Mouse (Mus musculus): Measurements from ENCODE around the gene 4930432M17Rik. TPM values are rescaled to one million over a fixed set of nuclear protein-coding genes. Genes with fewer than 3 reads are reported as not detected.

The 4930432M17Rik gene
- total and polyA plus RNA-seq, 2 experiments, result not detected

DNA sequence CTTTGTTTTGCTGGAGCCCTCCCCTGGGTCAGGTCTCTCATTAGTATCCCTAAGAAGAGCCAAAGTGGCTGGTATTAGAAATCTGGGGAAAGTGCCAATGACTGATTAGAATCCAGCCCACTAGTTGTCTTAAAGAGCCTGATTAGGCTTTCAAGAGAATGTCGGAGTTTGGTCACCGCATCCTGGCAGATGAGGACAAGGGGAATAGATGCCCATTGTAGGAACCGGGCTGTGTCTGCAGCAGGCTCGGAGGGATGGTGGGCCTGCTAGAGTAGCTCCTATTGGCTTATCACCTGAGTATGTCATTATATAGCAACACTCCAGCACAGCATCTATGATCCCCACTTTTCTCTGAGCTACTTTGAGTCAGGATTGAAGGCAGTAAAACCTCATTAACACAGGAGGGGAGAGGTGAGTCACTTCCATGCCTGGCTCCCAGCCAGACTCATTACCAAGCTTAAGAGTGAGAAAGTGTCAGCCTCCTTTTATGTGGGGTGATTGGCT, 15.9 kb downstream of the 4930432M17Rik start:
- Histone ChIP-seq H3K9ac (ENCODE audit: low read depth, low read length) (no peak overlapping the region), H3K27me3 (ENCODE audit: control insufficient read depth, insufficient read depth, low read length) (no peaks in the 10 kb centered on the region), H3K4me3 (ENCODE audit: insufficient read depth, low read depth, low read length) (no peak overlapping the region), H3K36me3 (ENCODE audit: control insufficient read depth, insufficient read depth, low read length) (no peaks in the 10 kb centered on the region), H3K4me1 (ENCODE audit: control insufficient read depth, insufficient read depth, low read length) (peaks cover 27% of the 10 kb centered on the region), H3K27ac (replicated peaks; ENCODE audit: insufficient read depth, low read depth, low read length) (no peak overlapping the region), H3K79me2 (ENCODE audit: control insufficient read depth, insufficient read depth, low read length) (no peaks in the 10 kb centered on the region)
- DNase-seq (ENCODE audit: extremely low read depth, low read depth, low spot score), result no peak
- WGBS, result 93% methylated on average over 4 of the region's 4 CpGs
- TF ChIP-seq CTCF (IDR thresholded peaks at IDR 0.05; ENCODE audit: low read depth, low read length) (no peak), POLR2A (IDR thresholded peaks at IDR 0.05; ENCODE audit: extremely low read depth, insufficient read depth, low read length) (no peak)

DNA sequence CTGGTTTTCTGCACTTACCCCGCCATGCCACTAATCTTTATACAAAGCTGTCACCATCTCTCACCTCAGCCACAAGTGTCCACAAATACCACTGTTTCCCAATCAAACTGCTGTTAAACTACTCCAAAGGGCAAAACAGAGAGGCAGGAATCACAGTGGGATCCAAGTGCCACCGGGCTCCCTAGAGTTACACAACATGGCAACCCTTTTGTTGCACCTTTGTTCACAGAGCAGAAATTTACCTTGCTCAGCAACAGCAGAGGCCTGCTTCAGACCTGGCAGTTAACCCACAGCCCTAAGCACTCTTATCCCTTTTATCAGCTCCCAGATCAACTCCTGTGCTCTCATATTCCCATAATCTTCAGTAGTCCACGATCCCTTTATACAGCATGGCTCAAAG, 17.2 kb downstream of the 4930432M17Rik start:
- H3K4me1 ChIP-seq (ENCODE audit: control insufficient read depth, insufficient read depth, low read length), result peaks cover 23% of the 10 kb centered on the region
- no peak overlapping the region for H3K4me3 ChIP-seq (ENCODE audit: insufficient read depth, low read depth, low read length)
- H3K79me2 ChIP-seq (ENCODE audit: control insufficient read depth, insufficient read depth, low read length), result no peaks in the 10 kb centered on the region
- H3K9ac ChIP-seq (ENCODE audit: low read depth, low read length), result no peak overlapping the region
- H3K27me3 ChIP-seq (ENCODE audit: control insufficient read depth, insufficient read depth, low read length), result no peaks in the 10 kb centered on the region
- H3K27ac ChIP-seq (replicated peaks; ENCODE audit: insufficient read depth, low read depth, low read length), result peak overlapping the region; percentile 67
- no peaks in the 10 kb centered on the region for H3K36me3 ChIP-seq (ENCODE audit: control insufficient read depth, insufficient read depth, low read length)
- TF ChIP-seq CTCF (IDR thresholded peaks at IDR 0.05; ENCODE audit: low read depth, low read length) (no peak), POLR2A (IDR thresholded peaks at IDR 0.05; ENCODE audit: extremely low read depth, insufficient read depth, low read length) (no peak)
- peak; percentile 90 for DNase-seq (ENCODE audit: extremely low read depth, low read depth, low spot score)
- WGBS, result 32% methylated on average over 3 of the region's 3 CpGs

DNA sequence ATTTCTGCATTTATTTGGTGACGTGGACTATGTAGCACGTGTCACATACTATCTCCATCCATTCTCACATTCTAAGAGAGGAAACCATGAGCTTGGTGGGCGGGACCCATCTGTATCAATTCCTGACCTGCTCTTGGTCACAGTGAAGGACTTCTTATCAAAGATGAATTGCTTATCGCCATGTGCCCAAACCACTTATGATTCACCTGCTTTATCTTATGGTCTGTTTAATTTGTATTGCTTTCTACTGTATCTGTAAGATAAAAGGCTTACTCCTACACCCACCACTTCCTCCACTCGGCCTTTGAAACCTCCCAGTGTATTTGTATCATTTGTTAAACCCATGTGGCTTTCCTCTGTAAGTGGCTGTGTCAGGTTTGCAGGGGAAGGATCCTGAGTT, 18.5 kb downstream of the 4930432M17Rik start:
- Histone ChIP-seq H3K9ac (ENCODE audit: low read depth, low read length) (no peak overlapping the region), H3K79me2 (ENCODE audit: control insufficient read depth, insufficient read depth, low read length) (no peaks in the 10 kb centered on the region), H3K4me3 (ENCODE audit: insufficient read depth, low read depth, low read length) (no peak overlapping the region), H3K27me3 (ENCODE audit: control insufficient read depth, insufficient read depth, low read length) (no peaks in the 10 kb centered on the region), H3K36me3 (ENCODE audit: control insufficient read depth, insufficient read depth, low read length) (no peaks in the 10 kb centered on the region), H3K4me1 (ENCODE audit: control insufficient read depth, insufficient read depth, low read length) (peaks cover 19% of the 10 kb centered on the region), H3K27ac (replicated peaks; ENCODE audit: insufficient read depth, low read depth, low read length) (no peak overlapping the region)
- no peak for DNase-seq (ENCODE audit: extremely low read depth, low read depth, low spot score)
- TF ChIP-seq POLR2A (IDR thresholded peaks at IDR 0.05; ENCODE audit: extremely low read depth, insufficient read depth, low read length) (no peak), CTCF (IDR thresholded peaks at IDR 0.05; ENCODE audit: low read depth, low read length) (no peak)
- WGBS, result 90% methylated on average over 5 of the region's 5 CpGs

DNA sequence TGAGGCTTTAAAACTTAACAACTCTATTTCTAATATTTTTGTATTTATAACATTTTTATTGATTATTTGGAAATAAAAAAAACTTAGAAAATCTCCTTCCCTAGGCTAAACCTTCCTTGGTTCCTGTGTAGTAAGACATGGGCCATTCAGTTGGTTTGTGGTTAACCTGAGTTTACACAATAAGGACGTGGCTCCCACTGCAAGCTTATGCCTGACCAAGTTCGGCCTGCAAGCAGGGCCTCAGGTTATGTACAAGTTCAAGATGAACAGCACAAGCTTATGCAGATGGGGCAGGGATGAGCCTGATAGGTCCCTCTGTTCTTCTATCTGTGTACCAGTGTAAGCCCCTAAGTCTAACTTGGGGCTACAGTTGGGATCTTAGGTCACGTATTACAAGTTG, 19.1 kb downstream of the 4930432M17Rik start:
- Histone ChIP-seq H3K27ac (replicated peaks; ENCODE audit: insufficient read depth, low read depth, low read length) (no peak overlapping the region), H3K9ac (ENCODE audit: low read depth, low read length) (no peak overlapping the region), H3K4me1 (ENCODE audit: control insufficient read depth, insufficient read depth, low read length) (peaks cover 14% of the 10 kb centered on the region), H3K79me2 (ENCODE audit: control insufficient read depth, insufficient read depth, low read length) (no peaks in the 10 kb centered on the region), H3K4me3 (ENCODE audit: insufficient read depth, low read depth, low read length) (no peak overlapping the region), H3K27me3 (ENCODE audit: control insufficient read depth, insufficient read depth, low read length) (no peaks in the 10 kb centered on the region), H3K36me3 (ENCODE audit: control insufficient read depth, insufficient read depth, low read length) (no peaks in the 10 kb centered on the region)
- TF ChIP-seq POLR2A (IDR thresholded peaks at IDR 0.05; ENCODE audit: extremely low read depth, insufficient read depth, low read length), result no peak
- no peak for TF ChIP-seq CTCF (IDR thresholded peaks at IDR 0.05; ENCODE audit: low read depth, low read length)
- 96% methylated on average over 3 of the region's 3 CpGs for WGBS
- no peak for DNase-seq (ENCODE audit: extremely low read depth, low read depth, low spot score)

DNA sequence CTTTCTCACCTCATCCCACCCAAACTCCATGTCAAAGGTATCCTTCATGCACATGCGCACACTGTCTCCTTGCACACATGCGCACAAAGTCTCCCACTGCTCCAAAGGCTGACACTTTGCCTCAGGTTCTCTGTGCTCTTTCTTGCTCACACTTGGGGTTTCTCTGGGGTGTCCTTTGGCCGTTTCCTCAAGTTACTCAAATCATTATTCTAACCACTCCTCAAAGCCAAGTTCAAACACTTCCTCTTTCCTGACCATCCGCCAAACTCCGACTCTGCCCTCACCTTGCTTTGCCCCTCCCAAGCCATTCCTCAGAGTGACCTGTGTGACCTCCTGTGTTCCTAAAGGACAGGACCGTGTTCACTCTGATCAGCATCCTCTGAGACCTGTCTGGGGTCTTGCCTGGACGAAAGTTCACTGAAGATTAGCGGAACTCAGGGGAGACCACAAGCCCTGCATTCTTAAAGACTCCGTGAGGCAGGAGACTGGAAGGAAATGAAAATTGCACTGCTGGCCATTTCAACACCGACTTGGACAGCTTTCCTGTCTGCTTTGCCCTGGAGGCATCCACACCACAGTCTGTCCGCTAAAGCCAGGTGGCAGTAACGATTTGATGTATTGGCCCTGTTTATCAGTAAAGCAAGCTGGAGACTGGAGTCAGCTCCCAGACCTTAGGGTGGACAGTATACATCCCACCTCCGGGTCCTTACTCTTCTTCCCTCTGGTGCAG, 22.6 kb downstream of the 4930432M17Rik start:
- WGBS, result 64% methylated on average over 13 of the region's 13 CpGs
- DNase-seq (ENCODE audit: extremely low read depth, low read depth, low spot score), result peak; percentile 63
- Histone ChIP-seq H3K27ac (replicated peaks; ENCODE audit: insufficient read depth, low read depth, low read length) (0 out of 2 replicates have a peak overlapping the region, but pooled peaks have one; percentile 12), H3K27me3 (ENCODE audit: control insufficient read depth, insufficient read depth, low read length) (no peaks in the 10 kb centered on the region), H3K79me2 (ENCODE audit: control insufficient read depth, insufficient read depth, low read length) (no peaks in the 10 kb centered on the region), H3K36me3 (ENCODE audit: control insufficient read depth, insufficient read depth, low read length) (no peaks in the 10 kb centered on the region), H3K9ac (ENCODE audit: low read depth, low read length) (no peak overlapping the region), H3K4me1 (ENCODE audit: control insufficient read depth, insufficient read depth, low read length) (peaks cover 2% of the 10 kb centered on the region; the same call in 1 of the 2 replicates), H3K4me3 (ENCODE audit: insufficient read depth, low read depth, low read length) (no peak overlapping the region)
- peak; percentile 26; the same call in 1 of the 2 replicates for TF ChIP-seq CTCF (IDR thresholded peaks at IDR 0.05; ENCODE audit: low read depth, low read length)
- TF ChIP-seq POLR2A (IDR thresholded peaks at IDR 0.05; ENCODE audit: extremely low read depth, insufficient read depth, low read length), result no peak

DNA sequence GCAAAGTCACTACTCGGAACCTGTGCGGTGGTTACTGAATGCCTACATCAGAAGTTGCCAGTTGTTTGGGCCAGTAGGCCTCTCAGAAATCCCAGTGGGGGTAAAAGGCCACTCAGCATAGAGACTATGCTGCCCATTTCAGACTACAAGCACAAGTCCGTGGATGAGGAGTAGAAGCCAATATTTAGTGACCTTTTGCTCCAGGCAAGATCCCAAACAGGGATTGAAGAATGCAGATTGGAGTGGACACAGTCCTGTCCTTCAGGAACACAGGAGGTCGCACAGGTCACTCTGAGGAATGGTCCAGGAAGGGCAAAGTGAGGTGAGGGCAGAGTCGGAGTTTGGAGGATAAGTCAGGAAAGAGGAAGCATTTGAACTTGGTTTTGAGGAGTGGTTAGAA, 23.2 kb downstream of the 4930432M17Rik start:
- Histone ChIP-seq H3K4me1 (ENCODE audit: control insufficient read depth, insufficient read depth, low read length) (peaks cover 2% of the 10 kb centered on the region; the same call in 1 of the 2 replicates), H3K9ac (ENCODE audit: low read depth, low read length) (no peak overlapping the region), H3K36me3 (ENCODE audit: control insufficient read depth, insufficient read depth, low read length) (no peaks in the 10 kb centered on the region), H3K27ac (replicated peaks; ENCODE audit: insufficient read depth, low read depth, low read length) (0 out of 2 replicates have a peak overlapping the region, but pooled peaks have one; percentile 12), H3K79me2 (ENCODE audit: control insufficient read depth, insufficient read depth, low read length) (no peaks in the 10 kb centered on the region), H3K27me3 (ENCODE audit: control insufficient read depth, insufficient read depth, low read length) (no peaks in the 10 kb centered on the region), H3K4me3 (ENCODE audit: insufficient read depth, low read depth, low read length) (no peak overlapping the region)
- WGBS, result 50% methylated on average over 5 of the region's 5 CpGs
- TF ChIP-seq POLR2A (IDR thresholded peaks at IDR 0.05; ENCODE audit: extremely low read depth, insufficient read depth, low read length) (no peak), CTCF (IDR thresholded peaks at IDR 0.05; ENCODE audit: low read depth, low read length) (no peak)
- DNase-seq (ENCODE audit: extremely low read depth, low read depth, low spot score), result peak; percentile 67

All from liver, adult 2 months (tissue).